Mouse (Mus musculus) ES-CJ7 (cell line): ENCODE measurements around the gene Ctdsp2.
A peak's percentile ranks its signal among the peaks of the same experiment; 100 is the strongest.

Experiments used
- DNase-seq: peaks from one replicate; pipeline ENCODE4 v3.0.0; 2011; ENCODE audit warnings: low read depth, low spot score

The Ctdsp2 gene

GRCm38 (mm10) chr10:126962271-126962965 is 16.1 kb upstream of the Ctdsp2 start:
- DNase-seq = peak; percentile 44

- no peak for DNase-seq
Measured at GRCm38 (mm10) chr10:126962966-126963330, 15.6 kb upstream of the Ctdsp2 start.

- no peak for DNase-seq
Measured at GRCm38 (mm10) chr10:126963821-126964220, 14.7 kb upstream of the Ctdsp2 start.

- DNase-seq = no peak
Measured at GRCm38 (mm10) chr10:126971363-126972050, 7.0 kb upstream of the Ctdsp2 start.

- DNase-seq = peak; percentile 100
Measured at GRCm38 (mm10) chr10:126972051-126972725, 6.3 kb upstream of the Ctdsp2 start.

DNA sequence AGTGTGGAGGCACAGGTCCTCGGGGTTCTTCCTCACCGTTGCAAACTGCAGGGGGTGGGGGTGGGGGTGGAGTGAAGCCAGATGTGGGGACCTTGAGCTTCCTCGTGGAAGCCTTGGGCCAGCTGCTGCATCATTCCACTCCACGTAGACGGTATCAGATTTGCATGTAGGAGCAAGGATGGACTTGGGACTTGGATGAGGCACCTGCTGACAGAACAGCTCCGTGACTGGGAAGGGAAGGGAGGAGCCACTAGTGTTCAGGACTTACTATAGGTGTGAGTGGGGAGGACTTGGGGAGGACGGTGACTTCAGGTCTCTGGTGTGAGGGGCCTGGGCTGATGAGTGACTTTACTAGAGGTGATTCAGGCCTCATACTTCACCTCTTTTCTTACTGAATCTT is 5.5 kb upstream of the Ctdsp2 start:
- DNase-seq = peak; percentile 57

DNA sequence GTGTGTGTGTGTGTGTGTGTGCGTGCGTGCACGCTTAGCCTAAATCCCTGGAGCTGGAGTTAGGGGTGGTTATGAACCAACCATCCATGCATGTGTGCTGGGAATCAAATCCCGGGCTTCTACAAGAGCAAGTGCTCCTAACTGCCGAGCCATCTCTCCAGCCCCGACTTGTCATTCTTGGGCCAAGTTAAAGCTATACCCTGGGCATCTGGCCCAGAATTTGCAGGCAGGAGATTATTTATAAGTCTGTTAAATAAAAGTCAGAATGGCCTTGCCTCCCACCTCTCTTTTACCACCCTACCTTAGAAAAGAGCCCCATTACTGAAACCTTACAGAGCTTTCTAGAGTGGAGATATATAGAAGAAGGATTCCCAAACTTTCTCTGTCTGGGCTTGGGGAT is 2.8 kb upstream of the Ctdsp2 start:
- DNase-seq = no peak

GRCm38 (mm10) chr10:126977076-126977475 is 1.4 kb upstream of the Ctdsp2 start:
- no peak for DNase-seq

DNA sequence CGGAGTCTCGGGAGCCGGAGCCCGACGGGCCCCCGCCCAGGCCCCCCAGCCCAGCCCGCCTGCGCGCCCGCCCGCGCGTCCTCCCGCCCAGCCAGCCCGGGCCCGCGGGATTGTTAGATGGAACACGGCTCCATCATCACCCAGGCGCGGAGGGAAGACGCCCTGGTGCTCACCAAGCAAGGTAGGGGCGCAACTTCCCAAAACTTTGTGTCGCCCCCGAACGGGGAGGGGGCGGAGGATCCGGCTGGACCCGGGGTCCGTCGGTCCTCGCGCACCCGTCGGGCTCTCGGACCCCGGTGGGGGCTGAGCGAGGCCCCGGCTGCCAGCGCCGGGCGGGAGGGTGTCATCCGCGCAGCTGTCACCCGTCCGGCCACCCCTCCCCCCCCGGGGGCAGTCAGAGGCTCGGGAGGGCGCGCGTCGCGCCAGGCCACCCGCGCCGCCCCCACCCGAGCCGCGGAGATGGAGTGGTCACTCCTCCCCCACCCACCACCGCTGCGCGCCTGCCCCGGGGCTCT is 661 bp downstream of the Ctdsp2 start:
- no peak for DNase-seq

DNA sequence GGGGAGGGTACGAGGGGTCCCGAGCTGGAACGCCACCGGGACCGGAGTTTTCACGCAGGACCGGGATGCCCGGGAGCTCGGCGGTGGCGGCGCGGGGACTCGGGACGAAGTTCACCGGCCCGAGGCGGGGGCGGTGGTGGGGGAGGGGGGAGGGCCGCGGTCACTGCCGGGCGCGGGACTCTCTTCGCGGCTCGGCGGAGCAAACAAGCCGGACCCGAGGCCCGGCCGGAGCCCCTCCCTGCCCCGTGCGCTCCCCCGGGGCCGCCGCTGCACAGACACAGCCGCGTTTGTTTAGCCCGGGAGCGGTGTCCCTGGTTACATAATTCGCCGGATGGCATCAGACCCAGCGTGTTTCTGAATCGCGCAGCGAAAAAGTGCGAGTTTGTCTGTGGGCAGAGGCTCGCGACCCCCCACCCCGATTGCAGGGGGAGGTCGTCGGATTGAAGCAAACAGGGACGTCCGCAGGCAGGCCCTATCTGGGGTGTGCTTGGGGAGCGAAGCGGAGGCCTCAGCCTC is 1.2 kb downstream of the Ctdsp2 start:
- DNase-seq = no peak

DNA sequence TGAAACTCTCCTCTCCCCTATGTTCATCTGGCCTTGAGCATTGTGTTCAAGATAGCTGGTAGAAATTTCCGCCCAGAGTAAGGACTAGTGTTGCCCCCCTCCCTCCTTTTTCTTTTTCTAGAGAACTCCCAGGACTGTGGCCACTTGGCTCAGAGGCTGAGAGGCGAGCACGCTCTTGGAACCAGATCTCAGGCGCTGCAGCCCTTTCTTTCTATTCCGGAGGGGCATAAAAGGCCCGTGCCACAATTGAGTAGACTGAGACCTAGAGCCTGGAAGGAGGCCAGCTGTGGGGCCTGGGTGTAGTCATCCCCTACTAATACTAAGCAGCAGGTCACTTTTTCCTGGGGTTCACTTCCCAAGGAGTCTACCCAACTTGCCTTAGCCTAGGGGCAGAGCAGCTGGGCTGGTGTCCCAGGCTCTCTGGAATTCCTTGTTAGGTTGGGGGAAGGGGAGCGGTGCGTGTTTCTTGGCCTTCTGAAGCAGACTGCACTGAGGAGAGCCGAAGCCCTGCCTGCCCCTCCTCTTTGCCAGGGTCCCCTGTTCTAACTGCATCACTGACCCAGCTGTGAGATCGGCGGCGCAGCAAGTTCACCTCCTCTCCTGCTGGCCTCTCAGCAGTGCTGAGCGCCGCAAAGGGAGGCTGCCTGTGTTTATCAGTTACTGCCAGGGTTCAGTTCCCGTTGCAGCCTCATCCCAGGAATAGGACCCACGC is 1.9 kb downstream of the Ctdsp2 start:
- DNase-seq = peak; percentile 64

GRCm38 (mm10) chr10:126980933-126981530 is 2.5 kb downstream of the Ctdsp2 start:
- no peak for DNase-seq

DNA sequence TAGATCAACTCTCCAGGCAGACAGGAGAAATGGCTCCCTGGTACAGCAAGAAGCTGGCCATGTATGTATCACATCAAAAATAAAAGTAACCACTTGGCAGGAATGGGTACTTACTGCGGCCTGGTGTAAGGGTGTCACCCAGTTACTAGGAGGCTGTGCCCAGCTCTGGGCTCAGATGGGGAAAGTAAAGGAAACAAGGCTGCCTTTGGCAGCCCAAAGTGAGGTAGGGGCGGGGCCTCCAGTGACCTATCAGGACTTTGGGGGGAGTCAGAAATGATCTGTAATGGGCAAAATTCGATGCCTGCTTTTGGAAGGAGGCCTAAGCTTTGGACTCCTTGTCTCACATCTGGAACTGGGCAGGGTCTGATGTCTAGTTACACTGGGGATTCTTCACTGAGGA is 3.2 kb downstream of the Ctdsp2 start:
- DNase-seq = no peak

DNA sequence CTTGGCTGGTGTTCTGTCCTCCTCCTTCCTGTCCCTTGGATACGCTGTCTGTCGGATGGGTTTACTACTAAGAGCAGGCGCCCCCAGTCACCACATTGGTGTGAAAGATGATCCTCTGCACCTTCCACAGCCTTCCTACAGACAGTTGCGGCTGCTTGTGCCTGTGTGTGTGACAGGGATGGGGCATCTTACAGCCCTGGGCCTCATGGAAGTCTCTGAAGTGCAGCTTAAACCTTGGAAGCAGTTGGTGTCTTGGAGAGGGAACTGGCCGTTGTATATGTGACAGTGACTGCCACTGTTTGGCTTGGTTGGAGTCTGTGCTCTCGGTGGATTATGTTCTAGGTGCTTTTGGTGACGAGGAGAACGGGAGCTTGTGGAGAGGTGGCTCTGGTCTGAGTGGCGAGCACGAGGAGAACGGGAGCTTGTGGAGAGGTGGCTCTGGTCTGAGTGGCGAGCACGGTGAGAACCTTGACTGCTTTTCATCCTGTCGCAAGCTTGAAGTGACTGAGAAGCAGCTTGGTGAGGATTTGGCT is 4.7 kb downstream of the Ctdsp2 start:
- no peak for DNase-seq

DNA sequence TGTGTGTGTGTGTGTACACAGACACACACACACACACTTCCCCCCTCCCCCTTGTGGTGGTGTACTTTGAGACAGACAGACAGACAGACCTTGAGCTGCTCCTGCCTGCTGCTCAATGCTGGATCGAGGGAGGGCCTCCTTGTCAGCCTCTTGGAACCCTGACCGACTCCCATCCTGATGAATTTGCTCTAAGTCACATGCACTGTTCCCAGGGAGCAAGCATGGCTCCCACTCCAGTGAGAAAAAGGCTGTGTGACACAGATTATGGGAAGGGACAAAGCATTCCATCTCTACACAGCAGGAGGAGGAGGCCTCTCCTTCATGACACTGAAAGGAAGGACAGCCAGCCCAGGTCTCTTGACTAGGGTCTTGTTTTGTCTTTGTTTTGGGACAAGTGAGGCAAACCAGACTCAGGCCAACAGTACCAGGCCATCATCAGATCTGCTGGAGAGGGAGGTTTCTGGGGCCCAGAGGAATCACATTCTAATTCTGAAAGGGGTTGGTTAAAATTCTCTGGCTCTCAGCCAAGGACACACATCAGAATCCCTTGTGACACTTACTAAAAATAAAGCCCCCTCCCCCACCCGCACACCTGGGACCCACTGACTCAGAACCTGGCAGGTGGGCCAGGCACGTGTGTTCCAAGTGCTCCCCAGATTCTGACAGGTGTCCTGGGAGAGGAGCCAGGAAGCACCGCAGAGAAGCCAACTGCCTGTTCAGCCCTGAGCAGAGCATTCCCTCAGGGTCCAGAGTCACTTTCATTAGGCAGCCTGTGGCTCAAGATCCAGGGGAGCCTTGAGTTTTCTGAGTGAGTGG is 5.9 kb downstream of the Ctdsp2 start:
- no peak for DNase-seq

DNA sequence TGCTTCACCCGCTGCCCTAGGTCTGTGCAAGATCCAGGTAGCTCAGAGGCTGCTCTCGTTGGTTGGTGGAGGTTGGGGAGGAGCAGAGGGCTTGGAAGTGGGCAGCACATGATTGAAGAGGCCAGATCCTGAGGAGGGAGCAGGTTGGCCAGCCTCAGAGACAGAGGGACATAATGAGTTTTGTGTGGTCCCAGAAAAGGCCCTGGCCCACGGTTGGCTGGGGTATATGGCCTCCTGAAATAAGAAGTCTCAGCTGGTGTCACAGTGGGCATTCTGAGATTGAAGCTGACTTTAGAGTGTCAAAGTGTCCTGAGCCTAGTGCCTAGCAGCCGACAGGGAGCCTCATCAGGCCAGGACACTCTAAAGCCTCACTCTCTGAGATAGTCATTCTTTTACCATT is 6.6 kb downstream of the Ctdsp2 start:
- DNase-seq = no peak

DNA sequence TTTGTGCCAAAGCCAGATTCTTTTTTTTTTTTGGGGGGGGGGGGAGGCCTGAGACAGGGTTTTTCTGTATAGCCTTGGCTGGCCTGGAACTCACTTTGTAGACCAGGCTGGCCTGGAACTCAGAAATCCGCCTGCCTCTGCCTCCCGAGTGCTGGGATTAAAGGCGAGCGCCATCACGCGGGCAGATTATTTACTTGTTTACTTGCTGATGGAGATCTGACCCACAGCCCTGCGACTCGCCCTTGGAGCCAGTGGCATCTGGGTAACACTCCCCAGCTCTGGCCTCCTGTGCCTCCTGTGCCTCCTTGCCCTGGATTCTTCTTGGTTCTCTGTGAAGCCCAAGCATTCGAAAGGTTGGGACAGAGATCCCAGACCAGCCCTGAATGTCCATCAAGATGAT is 7.1 kb downstream of the Ctdsp2 start:
- no peak for DNase-seq

- DNase-seq = peak; percentile 51
Measured at GRCm38 (mm10) chr10:126986541-126986961, 8.0 kb downstream of the Ctdsp2 start.

- peak; percentile 89 for DNase-seq
Measured at GRCm38 (mm10) chr10:126987183-126988118, 8.9 kb downstream of the Ctdsp2 start.
